Mouse (Mus musculus) left cerebral cortex, adult 9 months (tissue): ENCODE data around the gene Hipk2.

ENCODE experiments used
- DNase-seq, 2 experiments: peaks; one replicate each; pipeline ENCODE4 v3.0.0; 2022; ENCODE audit warnings: low spot score in 2 of 2

Gene Hipk2

DNA sequence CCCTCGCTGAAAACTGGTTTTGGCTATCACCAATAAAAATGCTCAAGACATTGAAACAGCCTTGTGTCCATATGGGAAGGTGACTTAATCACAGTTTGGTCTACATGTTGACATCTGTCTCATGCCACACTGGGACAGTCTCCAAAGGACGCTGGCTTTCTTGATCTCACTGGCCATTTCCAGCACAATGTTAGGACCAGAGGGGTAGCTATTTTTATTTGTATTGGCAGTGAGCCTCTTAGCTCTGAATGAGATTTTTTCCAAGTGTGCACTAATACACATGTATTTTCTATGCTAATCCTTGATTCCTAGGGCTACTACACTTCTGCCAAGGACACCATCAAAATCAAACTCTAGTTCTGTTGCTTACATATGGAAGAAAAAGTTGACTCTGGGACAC is 120.8 kb downstream of the Hipk2 start:
- DNase-seq = no peak

DNA sequence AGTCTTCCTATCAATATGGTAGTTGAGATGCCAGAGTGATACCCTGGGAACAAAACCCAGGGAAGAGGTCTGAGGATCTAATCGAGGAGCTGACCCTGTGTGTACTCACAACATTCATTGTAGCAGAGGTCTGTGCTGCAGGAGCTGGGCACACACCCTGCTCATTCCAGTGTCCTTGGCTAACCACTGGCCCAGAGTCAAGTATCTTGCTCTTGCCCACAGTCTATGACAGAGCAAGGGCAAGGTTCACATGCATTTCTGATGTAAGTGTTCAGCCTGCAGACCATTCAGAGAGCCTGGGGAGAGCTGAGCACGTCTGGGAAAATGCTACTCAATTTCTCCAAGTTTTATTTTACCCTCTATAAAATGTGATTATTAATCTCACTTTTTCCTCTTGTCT is 122.2 kb downstream of the Hipk2 start:
- no peak for DNase-seq

DNA sequence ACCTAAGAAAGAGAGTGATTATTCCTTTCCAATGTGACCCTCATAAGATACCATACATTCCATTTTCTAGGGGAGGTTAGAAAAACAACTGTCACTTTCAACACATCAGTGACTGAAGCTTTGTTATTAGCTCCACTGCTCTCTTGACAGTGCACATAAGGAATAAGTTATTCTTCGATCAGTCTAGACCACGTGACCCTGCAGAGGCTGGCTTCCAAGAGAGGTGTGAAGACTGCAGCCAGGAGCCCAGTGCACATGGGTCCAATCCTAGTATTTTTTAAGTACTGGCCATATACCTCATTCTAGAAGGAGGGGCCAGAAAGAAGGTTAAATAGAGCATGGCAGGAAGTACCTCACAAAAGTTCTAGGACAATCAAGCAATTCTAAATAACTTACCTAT is 122.9 kb downstream of the Hipk2 start:
- DNase-seq = no peak

DNA sequence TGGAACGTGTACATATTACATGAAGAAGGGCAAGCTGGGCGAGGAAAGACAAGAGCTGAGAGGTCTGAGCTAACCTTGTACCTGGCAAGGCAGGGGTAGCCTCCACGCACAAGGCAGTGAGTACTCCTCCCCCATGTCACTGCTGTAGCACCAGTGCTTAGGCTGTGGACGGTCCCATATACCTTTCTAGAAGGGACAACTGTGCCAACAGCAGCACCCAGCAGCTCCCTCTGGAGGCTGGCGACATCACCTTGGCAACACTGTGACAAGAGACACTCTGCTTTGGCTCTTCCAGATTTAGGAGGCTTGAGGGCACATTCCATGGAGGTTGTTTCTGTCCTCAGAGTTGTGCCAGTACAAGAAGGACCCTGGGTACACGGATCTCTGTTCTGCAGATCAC is 123.5 kb downstream of the Hipk2 start:
- DNase-seq = no peak

DNA sequence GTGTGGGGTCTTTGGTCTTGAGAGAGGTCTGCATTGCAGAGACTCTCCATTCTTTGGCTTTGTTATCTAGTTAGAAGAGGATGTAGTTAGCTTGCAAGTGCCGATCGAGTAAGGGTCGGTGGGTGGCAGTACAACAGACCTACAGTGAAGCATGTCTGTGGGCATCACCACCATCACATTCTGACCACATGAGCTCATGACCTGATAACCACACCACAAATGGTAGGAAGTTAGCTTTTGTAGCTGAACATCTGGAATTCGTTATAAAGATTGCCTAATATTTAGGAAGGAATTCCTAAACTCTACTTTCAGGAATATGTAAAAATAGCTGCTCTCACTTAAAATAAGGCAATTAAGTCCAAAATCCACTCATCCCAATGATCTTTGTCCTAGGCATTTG is 127.9 kb downstream of the Hipk2 start:
- no peak for DNase-seq

DNA sequence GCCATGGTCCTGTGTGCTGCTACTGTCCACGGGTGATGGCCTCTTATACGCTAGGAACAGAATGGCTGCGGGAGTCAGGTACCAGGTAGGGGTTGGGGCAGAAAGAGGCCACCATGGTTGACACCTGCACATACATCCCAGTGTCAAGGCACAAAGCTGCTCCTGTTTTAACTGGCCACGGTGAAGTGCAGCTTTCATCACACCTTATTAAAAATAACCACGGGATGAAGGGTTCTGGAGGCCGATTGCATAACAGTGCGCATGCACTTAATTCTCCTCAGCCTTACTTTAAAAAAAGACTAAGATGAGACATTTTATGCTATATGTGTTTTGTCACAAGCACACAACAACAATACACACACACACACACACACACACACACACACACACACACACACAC is 132.6 kb downstream of the Hipk2 start:
- no peak for DNase-seq

DNA sequence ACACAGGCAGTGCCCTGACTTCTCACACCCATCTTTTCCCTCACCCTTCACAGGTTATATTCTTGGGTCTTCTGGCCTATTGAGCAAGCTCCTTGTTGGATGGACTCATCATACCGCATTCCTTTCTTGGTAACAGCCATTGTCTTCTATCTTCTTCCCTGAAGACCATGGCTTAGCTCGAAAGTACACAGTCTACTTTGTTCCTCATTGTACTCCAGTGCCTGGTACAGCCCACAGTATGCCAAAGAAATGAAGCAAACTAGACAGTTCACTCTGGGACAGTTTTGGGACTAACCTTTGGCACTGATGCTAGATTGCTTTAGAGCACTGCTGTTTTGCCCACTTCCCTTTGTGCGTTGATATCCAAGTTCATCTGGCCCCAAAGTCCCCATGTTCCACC is 133.5 kb downstream of the Hipk2 start:
- DNase-seq = no peak

DNA sequence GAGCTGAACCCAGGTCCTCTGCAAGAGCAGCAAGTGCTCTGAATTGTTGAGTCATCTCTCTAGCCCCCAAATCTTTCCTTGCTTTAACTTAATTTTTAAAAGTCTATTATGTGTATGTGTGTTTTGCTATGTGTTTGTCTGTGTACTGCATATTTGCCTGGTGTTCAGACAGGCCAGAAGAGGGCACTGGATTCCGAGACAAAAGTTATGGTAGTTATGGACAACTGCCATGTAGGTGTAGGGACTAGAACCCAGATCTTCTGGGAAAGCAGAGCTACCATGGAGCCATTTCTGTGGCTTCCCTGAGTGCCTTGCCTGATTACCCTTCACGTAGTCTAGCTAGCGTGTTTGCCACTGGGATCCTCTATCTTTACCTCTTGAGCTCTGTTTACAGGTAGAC is 134.9 kb downstream of the Hipk2 start:
- DNase-seq = no peak

DNA sequence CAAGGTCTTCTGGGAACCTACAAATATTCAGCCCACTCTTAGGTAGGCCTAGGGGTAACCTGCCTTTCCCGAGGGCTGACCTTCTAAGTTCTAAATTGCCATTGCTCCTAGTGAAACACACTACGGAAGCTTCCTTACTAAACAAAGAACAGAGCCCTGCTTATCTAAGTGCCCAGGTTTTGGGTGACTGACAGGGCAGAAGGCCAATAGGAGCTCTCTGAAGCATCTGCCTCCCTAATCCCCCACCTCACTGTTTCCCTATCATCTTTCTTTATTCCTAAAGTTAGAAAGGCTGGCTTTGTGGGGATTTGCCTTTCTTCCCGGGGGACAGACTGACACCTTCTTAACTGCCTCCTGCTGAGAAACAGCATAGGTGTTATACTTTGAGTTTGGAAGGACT is 136.7 kb downstream of the Hipk2 start:
- no peak for DNase-seq

DNA sequence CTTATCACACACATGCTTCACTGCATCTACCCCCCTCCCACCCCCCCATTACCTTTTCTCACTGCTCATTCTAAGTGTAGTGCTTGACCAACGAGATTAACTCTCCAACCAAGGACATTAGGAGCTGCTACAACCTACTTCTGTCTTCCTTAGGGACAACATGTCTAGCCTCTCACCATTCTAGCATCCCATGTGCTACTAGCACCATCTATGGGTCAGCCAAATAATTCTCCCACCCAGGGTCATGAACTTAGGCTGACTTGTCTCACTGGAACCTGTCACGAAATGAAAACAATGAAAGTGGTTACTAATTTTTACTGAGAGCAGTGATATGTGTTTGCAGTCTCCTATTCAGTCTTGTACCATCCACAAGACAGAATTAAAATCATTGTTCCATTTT is 138.2 kb downstream of the Hipk2 start:
- DNase-seq = no peak

DNA sequence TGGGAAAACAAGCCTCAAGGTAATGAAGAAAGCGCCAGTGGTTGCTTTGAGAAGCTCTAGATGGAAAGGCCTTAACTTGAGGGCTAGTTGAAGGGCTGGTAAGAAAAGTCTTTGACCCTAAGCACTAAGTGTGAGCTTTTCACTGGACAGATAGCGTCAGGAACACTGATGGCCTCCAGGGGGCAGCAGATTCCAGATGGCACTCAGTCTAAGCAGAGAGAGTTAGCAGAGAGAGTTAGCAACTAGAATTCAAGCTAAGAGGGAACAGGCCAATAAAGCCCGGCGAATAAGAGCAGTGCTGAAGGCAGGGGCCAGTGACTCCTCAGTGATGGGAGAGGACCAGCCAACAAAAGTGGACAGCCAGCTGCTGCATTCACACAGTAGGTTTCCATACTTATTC is 139.7 kb downstream of the Hipk2 start:
- DNase-seq = peak; percentile 32 to 85

DNA sequence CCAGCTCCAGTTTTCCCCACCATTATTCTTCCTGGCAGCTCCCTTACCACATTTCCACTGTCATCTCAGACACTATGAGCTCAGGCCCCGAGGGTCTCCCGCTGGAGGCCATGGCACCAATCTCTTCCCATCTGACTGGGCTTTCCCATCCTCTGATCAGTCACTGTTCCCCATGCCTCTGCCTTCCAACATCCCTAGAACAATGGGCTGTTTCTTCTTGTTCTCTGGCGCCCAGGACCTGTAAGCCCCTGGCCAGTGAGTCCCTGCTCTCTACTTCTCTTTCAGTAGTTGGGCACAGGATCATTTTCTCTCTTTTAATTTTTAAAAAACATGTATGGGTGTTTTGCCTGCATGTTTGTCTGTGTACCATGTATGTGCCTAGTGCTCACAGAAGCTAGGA is 143.3 kb downstream of the Hipk2 start:
- no peak for DNase-seq

DNA sequence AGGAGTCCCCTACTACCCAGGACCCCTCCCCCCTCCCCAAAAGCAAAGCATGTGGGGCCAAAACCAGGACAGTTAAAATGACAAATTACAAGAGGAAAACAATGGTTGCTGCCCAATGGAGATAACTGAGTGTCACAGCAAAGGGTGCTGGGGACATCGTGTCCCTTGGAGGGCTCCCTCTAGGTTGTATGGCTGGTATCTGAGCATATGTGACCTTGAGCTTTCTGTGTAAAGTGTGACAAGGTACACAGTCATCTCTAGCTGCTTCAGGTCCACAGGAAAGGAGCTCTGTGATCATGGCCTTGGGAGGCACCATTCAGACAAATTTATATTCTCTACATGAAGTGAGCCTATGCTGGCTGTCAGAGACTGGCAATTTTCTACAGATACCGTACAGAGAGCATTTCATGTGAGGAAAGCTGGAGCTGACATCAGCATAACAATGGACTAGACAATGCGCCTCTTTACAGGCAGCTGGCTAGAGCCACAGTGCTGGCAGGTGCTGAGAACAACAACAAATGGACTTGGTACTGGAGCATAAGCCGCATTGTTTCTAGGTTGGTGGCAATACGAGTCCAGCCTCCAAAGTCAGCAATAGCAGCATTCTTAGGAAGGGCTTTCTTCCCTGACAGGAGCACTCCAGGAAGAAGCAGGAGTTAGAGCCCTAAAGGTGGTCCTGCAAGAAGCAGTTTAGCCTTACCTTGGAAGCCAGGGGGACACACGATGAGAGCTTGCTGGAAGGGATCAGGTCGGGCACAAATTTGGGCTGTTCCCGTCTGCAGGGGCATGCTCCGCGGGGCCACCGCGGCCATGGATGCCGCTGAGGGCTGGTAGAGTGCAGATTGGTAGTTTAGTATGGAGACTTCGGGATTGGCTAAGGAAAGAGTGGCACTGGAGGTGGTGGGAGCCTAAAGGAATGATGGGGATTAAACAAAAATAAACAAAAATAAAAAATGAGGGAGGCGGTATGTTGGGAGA is 145.5 kb downstream of the Hipk2 start:
- peak; percentile 53 to 59 for DNase-seq

DNA sequence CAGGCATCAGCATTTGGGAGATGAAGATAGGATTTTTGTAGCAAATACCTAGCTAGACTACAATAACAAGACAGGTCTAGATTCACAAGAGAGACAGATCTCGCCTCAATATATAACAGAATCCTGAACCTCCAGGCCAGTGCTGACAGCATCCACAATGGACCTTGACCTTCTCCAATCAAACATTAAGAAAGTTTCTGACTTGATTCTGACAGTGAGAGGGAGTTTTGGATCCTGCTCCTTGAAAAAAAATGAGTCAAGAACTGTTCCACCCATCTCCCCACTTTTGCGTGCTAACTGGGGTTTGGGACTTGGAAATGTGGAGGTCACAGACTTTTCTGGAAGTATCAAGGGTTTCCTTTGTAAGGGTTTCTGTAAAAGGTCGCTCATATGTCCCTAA is 150.4 kb downstream of the Hipk2 start:
- no peak for DNase-seq

DNA sequence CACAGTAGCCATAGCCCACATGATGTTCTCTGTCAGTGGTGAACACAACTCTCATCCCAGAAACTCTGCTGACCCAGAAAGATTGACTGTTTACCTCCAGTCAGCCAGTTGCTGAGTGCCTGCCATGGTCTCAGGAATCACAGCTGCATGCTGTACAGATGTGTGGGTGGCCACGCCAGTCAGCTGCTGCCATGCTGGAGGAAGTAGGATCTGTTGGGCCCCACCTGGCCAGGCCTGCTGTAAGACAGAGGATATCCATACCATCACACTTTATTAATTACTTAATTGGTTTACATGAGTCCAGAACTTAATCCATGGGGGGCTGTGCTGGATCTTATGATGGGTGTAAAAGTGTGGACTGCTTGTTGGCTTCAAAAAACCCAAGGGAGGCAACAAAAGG is 154.6 kb downstream of the Hipk2 start:
- DNase-seq = no peak

DNA sequence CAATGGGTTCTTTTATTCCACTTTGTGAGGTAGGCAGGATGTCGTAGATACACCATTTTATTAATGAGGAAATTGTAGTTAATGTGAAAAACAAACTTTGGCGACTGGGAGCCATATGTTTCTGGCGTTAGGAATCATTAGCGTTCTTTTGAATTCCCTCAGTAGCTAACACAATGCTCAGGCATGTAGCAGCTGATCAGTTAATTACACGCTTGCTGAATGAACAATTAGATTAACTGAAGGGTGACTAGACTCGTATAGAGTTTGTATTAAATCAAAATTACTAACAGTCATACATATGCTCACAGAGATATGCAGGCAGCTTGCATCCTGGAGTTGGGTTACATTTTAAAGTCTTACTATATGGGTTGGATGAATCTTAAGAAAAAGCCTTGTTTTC is 156.7 kb downstream of the Hipk2 start:
- no peak for DNase-seq

DNA sequence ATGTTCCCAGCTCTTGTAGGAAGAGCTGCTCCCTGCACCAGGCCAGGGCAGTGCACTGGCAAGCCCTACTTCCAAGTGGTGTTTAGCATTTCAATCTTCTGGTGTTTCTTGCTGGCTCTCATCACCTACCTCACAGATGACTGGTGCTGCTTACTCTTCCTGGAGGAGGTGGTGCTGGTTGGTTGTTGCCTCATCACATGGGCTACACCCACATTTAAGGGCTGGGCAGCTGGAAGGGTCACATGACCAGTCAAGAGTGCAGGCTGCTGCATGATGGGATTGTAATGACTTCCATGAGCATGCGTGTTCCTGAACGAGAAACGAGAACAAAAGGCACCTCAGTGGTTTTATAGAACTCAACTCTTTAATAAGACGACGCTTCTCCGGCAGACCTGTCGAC is 157.3 kb downstream of the Hipk2 start:
- DNase-seq = no peak

DNA sequence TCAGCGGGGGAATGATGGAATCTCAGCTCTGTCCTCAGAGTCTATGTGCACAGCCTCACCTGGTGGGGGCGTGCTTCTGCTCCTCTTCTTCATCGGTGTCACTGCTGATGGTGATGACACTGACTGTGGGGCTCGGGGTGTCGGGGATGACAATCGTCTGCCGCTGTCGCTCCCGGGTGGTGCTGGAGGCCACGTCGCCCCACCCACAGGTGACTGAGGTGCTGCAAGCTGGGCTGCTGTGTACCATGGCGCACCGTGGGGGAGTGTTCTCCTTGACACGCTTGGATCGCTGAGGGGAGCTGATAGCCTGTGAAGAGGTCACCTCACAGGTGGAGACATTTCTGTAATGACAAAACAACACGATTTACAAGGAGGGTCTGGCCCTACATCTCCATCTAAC is 160.1 kb downstream of the Hipk2 start:
- no peak for DNase-seq

DNA sequence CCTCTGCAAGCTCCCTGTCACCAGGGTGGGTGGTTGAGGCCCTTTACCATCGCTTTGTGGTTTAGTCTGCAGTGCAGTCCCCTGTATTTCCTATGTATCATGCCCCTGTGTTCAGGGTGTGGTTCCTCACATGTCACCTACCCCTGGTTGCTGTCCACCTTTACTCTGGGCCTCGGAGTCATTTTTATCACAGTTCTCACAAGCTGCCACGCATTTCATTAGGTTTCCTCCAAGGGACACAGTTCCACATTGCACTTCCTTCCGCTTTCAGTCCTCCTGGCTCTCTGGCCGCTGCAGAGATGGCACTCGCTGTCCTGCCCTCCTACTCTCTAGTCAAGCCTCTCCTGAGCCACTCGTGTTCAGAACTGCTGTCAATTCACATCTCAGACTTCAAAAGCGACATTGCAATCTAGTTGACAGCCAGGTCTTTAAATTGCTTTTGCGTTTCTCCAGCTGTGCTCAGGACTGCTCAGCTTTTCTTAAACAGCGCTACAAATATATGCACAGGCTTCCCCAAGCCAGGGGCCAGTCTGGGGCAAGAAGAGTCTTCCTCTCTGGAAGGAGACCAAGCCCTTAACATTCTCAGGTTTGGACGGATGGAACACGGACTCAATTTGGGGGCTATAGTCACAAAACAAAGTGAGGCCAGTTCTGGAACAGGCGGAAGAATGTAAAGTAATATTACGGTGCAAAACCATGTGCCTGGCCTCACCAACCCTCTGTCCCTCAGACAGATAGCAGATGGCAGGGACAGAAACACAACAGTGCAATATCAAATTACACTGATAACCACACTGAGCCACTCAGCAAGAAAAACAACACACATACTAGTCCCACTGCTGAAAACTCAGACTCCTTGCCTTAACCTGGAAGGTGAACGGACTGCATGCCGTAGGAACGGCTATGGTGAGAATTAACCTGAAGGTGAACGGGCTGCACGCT is 161.7 kb downstream of the Hipk2 start:
- no peak for DNase-seq

DNA sequence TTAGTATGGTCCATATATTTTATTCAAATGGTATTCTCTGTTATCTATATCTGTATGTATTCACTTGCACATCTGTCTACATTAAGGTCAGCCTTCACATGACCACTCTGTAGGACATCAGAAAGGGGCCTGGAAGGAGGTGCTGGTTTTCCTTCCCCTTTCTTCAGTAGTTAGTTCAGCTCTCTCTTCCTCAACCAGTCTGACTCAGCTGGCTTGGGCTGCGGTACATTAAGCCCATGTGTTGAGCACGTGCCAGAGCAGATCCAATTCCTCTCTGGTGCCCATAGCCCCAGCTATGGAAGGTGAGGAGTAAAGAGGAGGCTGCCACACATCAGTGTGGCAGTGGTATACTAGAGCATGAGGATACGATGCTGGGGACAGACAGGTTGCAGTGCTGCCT is 165.5 kb downstream of the Hipk2 start:
- no peak for DNase-seq

DNA sequence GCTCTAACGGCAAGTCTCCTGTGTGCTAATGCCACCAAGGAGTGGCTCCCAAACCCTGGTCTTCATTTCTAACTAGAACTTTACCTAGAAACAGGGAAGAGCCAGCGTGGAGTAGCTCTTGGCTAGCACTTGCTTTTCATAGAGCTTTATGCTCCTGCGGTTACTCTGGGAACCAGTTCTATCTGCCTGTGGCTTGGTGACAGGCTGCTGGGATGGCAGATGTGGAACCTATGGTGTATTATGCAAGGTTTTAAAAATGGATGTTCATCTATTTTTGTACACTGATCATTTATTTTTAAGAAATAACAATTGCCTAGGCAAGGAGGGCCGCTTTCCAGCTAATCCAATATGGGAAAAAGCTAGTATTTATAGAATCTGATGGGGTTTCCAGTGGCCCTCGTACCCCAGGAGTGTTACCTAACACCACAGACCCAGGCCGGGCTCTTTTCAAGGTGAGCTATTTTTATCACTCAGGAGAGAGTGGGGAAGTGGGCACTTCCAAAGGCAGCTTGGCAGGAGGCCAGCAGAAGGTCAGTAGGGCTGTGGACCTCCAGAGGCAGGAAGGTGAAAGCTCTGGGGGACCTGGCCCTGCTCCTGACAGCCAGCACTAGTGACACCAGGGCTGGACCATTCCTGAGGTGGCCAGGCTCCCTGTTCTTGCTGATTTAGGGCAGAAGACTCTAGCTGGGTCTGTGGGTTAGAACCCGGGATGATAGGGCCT is 171.5 kb downstream of the Hipk2 start:
- DNase-seq = peak; percentile 41 to 55

DNA sequence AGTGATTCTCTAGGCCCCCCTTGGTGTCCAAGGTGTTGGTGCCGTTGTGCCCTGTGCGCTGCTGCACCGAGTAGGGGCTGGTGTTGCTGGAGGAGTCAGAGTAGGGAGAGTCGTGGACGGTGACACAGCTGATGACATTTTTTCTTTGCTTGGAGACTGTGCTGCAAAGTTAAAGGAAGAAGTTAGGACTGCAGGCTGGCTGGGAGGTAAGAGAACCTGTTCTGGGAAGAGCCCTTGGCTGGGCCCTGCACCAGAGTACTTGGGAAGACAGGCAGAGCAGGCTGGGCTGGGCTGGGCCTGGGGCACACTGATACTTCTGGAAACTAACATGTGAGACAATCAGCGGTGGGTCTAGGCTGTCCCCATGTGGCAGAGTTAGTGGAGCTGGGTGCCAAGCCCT is 172.4 kb downstream of the Hipk2 start:
- no peak for DNase-seq
